Mouse (Mus musculus) spleen, adult 2 months (tissue): ENCODE results near the gene Gpc5. TPM values are rescaled to one million over a fixed set of nuclear protein-coding genes. Genes with fewer than 3 reads are reported as not detected.

Experiments
- DNase-seq, 2 experiments: peaks; one replicate each; pipeline versions ENCODE4 v3.0.0 to v3.0.0-alpha.2; 2012 to 2021; ENCODE audit warnings: low spot score in 2 of 2, low read depth in 1 of 2
- H3K27ac ChIP-seq: fragments of 200-500 bp; 2 replicates; pipeline ENCODE4 v1.5.1; 2012; ENCODE audit warnings: low read length, inconsistent platforms; ENCODE audit not compliant: insufficient read depth
- H3K27me3 ChIP-seq: fragments of 200-500 bp; 2 replicates; pipeline ENCODE4 v1.6.1; 2012; ENCODE audit warnings: mild to moderate bottlenecking, moderate library complexity, low read length, inconsistent platforms; ENCODE audit not compliant: control insufficient read depth, insufficient read depth
- H3K36me3 ChIP-seq: fragments of 200-500 bp; 2 replicates; pipeline ENCODE4 v1.6.1; 2012; ENCODE audit warnings: mild to moderate bottlenecking, low read length, inconsistent platforms; ENCODE audit not compliant: control insufficient read depth, insufficient read depth
- H3K4me1 ChIP-seq: fragments of 200-500 bp; 2 replicates; pipeline ENCODE4 v1.6.1; 2011; ENCODE audit warnings: inconsistent platforms; ENCODE audit not compliant: control insufficient read depth, insufficient read depth, insufficient read length
- H3K4me3 ChIP-seq: fragments of 200-500 bp; 2 replicates; pipeline ENCODE4 v1.5.1; 2011; ENCODE audit warnings: mild to moderate bottlenecking, inconsistent platforms; ENCODE audit not compliant: insufficient read depth, insufficient read length; ENCODE audit errors: extremely low read depth
- CTCF ChIP-seq: fragments of 200-500 bp; IDR thresholded peaks from 2 replicates; pipeline ENCODE4 v1.5.1; 2011; ENCODE audit warnings: mild to moderate bottlenecking, inconsistent platforms; ENCODE audit not compliant: insufficient read depth, insufficient read length, insufficient replicate concordance; ENCODE audit errors: extremely low read depth
- POLR2A ChIP-seq: fragments of 200-500 bp; IDR thresholded peaks from 2 replicates; pipeline ENCODE4 v1.6.1; 2011; ENCODE audit warnings: low read depth, low read length, inconsistent platforms
- WGBS: fragments of 180-500 bp; shearing (Covaris S2); methylation state at CpG from one replicate; pipeline ENCODE4 v1.1.7; 2018; 5-methylcytosine and 5-hydroxymethylcytosine counted together
- polyA plus RNA-seq: library from polyadenylated mRNA; depleted of rRNA; stranded (reverse); fragments of >200 nt; gene quantifications from 2 replicates; pipeline ENCODE4 v1.2.3, GENCODE M21; 2012

Gene Gpc5
- polyA plus RNA-seq, 1 experiment, result not detected

- H3K27ac ChIP-seq, result no peak overlapping the region
- no peaks in the 10 kb centered on the region for H3K27me3 ChIP-seq
- TF ChIP-seq CTCF, result no peak
- no peak for TF ChIP-seq POLR2A
- no peaks in the 10 kb centered on the region for H3K36me3 ChIP-seq
- H3K4me3 ChIP-seq, result no peak overlapping the region
- WGBS, result 60% methylated on average over 5 of the region's 5 CpGs
- no peak for DNase-seq
- H3K4me1 ChIP-seq, result no peaks in the 10 kb centered on the region
These were observed 738.5 kb downstream of the Gpc5 start for GRCm38 (mm10) chr14:115830485-115830884.

DNA sequence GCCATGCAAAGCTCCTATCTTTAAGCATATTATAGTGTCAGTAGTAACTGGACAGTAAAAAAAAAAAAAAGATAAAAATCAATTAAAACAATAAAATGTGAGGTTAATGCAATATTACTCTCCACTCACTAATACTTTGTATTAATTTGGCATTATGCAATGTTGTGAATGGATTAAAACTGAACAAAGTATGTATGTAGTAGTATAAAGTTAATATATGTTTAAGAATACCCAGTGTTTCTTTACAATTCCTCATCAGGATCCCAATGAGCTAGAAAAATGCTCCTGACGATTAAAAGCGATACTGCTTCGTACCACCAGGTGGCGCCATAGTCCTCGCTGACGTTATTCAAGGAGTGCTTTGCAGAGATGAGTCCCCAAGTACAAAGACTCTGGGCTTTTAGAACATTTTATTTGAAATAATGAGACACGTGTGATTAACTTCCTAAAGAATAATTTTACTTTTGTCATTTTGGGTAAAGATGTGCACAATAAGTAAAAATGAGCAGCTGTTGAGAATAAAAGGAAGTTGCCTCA is 739.3 kb downstream of the Gpc5 start:
- Histone ChIP-seq H3K4me1 (no peaks in the 10 kb centered on the region), H3K4me3 (no peak overlapping the region), H3K27ac (no peak overlapping the region), H3K27me3 (no peaks in the 10 kb centered on the region), H3K36me3 (no peaks in the 10 kb centered on the region)
- TF ChIP-seq CTCF (peak; percentile 41; the same call in 1 of the 2 replicates), POLR2A (no peak)
- 1% methylated on average over 7 of the region's 7 CpGs for WGBS
- DNase-seq, result no peak

GRCm38 (mm10) chr14:115831854-115832625 is 740.0 kb downstream of the Gpc5 start:
- Histone ChIP-seq H3K27me3 (no peaks in the 10 kb centered on the region), H3K4me3 (no peak overlapping the region), H3K4me1 (no peaks in the 10 kb centered on the region), H3K36me3 (no peaks in the 10 kb centered on the region), H3K27ac (no peak overlapping the region)
- TF ChIP-seq POLR2A, result no peak
- no peak for TF ChIP-seq CTCF
- DNase-seq, result no peak
- 78% methylated on average over 10 of the region's 10 CpGs for WGBS

GRCm38 (mm10) chr14:115843783-115844182 is 751.8 kb downstream of the Gpc5 start:
- WGBS, result 69% methylated on average over 2 of the region's 2 CpGs
- TF ChIP-seq POLR2A, result no peak
- no peak for TF ChIP-seq CTCF
- Histone ChIP-seq H3K4me3 (no peak overlapping the region), H3K27me3 (no peaks in the 10 kb centered on the region), H3K27ac (no peak overlapping the region), H3K36me3 (no peaks in the 10 kb centered on the region), H3K4me1 (no peaks in the 10 kb centered on the region)
- no peak for DNase-seq

- DNase-seq, result no peak
- WGBS, result 84% methylated on average over 1 of the region's 1 CpGs
- Histone ChIP-seq H3K4me1 (no peaks in the 10 kb centered on the region), H3K4me3 (no peak overlapping the region), H3K27ac (no peak overlapping the region), H3K27me3 (no peaks in the 10 kb centered on the region), H3K36me3 (no peaks in the 10 kb centered on the region)
- TF ChIP-seq CTCF, result no peak
- TF ChIP-seq POLR2A, result no peak
These were observed 752.9 kb downstream of the Gpc5 start for GRCm38 (mm10) chr14:115844773-115845427.

- 81% methylated on average over 3 of the region's 3 CpGs for WGBS
- TF ChIP-seq POLR2A (no peak), CTCF (no peak)
- DNase-seq, result no peak
These were observed 777.1 kb downstream of the Gpc5 start for GRCm38 (mm10) chr14:115869127-115869526.

More at GRCm38 (mm10) chr14:115869127-115869526, 777.1 kb downstream of the Gpc5 start:
- Histone ChIP-seq H3K36me3 (no peaks in the 10 kb centered on the region), H3K4me3 (no peak overlapping the region), H3K4me1 (no peaks in the 10 kb centered on the region), H3K27me3 (no peaks in the 10 kb centered on the region), H3K27ac (no peak overlapping the region)
